Mouse (Mus musculus) NIH3T3 (cell line): Measurements from ENCODE around the gene Map4k4.

Experiments
- DNase-seq: peaks from one replicate; pipeline ENCODE4 v3.0.0-alpha.2; 2012; ENCODE audit warnings: low read depth

Gene Map4k4

GRCm38 (mm10) chr1:39900181-39901005, at the start of gene Map4k4:
Gene Map4k4 (plus strand): TSS chr1:39900913.
- DNase-seq, result peak; percentile 94

DNA sequence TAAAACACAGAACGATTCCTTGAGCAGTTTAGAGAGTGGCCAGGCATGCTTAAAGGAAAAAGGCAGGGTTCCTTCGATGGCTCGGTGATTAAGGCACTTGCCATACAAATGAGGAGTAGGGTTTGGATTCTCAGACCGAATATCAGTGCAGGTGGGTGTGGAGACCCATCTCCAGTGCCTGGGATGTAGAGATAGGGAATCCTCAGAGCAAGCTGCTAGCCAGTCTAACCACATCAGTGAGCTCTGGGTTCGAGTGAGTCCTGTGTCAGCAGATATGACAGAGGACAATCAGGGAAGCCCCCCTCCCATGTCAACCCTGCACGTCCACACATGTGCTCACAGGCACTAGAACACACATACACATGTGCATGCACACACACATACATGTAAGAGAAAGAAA, 44.8 kb upstream of the Map4k4 start:
- no peak for DNase-seq

- DNase-seq, result no peak
Measured at GRCm38 (mm10) chr1:39856795-39857447, 43.8 kb upstream of the Map4k4 start.

DNA sequence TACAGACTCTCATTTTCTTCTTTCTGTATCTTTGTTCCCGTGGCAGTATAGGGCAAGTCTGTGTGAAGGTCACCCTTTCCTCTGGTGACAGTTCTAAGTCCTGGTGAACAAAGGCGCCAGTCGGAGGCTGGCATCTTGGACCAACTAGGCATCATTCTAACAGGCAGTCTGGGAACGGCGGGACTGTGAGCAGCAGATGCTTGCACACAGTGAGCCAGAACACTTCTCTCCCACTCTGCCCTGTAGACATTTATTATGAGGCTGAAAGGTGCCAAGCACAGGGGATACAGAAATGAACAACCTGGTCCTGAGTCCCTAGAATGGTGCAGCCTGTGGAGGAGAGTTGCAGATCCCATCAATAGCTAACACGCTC, 43.3 kb upstream of the Map4k4 start:
- DNase-seq, result no peak

GRCm38 (mm10) chr1:39859213-39859612, 41.5 kb upstream of the Map4k4 start:
- no peak for DNase-seq

GRCm38 (mm10) chr1:39866367-39867141, 34.2 kb upstream of the Map4k4 start:
- no peak for DNase-seq

DNA sequence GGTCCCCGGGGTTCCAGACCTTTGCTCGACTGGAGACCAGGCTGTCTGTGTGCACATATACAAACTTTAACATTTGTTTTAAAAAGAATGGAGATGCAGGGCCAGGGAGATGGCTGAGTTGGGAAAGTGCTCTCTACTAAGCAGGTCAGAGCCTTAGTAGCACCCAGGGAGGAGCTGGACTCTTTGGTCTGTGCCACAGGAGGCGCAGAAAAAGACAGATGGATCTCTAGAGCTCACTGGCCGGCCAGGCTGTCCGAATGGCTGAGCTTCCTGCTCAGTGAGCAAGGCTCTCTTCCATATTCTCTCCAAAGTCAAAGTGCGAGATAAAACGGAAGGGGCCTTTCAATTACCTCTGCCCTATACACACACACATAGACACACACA, 33.6 kb upstream of the Map4k4 start:
- DNase-seq, result no peak

DNA sequence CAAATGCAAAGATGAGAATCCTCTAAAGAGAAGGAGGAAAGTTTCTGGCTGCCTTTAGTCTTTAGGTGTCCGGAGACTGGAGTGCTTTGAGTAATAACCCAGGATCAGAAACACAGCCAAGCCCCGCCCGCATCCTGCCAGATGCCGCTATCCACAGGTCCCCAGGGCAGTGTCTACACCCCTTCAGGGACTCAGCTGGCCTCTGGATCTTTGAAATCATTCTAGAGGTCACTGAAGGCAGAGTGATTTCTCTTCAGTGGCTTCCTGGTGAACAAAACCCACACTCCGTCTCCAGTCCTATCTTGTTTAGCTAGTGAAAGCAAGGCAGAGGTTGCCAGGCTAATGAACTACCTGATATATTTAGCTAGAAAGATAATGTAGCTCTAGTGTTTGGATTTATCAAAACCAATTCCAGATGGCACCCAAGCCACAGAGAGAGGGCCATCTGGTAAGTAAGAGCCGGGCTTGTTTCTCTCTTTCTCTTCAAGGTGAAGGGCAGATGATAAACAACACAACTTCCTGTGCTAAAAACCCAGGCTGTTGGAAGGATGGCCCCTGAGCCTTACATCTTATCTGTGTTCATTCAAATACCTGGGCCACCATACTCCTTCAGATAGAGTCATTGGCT, 32.6 kb upstream of the Map4k4 start:
- DNase-seq, result peak; percentile 53

DNA sequence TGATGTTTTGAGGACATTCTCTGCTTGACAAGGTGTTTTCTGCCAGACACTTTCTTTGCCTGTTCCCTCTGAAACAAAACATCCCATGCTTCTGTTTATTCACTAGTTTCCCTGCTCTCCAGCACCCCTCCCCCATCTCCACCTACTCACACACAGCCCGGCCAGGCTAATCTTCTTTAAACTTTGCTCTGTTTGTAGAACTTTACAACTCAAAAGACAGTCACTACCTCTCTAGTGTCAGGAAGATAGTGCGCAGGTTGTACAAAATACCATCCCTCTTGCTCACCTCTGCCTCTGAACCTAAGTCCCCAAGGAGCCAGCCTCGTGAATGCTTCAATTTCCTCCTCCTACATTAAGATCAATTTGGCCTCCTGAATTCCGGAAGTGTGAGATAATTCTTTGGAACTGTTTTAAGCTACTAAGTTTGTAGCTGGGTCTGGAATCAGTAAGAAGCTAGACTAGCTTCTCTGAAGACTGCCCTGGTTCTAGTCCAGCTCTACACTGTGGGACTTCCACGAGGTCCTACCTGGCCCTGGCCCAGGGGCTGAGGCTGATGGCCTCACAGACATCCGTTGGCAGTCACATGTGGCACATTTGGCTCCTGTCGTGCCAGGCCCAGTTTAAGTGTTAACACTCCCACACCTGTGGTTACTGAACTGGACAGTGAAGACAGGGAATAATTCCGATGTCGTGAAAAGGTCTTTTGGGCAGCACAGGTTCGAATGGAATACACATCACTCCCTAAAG, 31.7 kb upstream of the Map4k4 start:
- DNase-seq, result peak; percentile 35

GRCm38 (mm10) chr1:39869721-39870201, 31.0 kb upstream of the Map4k4 start:
- DNase-seq, result no peak

- DNase-seq, result peak; percentile 39
Measured at GRCm38 (mm10) chr1:39877981-39878380, 22.7 kb upstream of the Map4k4 start.

- peak; percentile 23 for DNase-seq
Measured at GRCm38 (mm10) chr1:39882505-39882904, 18.2 kb upstream of the Map4k4 start.

DNA sequence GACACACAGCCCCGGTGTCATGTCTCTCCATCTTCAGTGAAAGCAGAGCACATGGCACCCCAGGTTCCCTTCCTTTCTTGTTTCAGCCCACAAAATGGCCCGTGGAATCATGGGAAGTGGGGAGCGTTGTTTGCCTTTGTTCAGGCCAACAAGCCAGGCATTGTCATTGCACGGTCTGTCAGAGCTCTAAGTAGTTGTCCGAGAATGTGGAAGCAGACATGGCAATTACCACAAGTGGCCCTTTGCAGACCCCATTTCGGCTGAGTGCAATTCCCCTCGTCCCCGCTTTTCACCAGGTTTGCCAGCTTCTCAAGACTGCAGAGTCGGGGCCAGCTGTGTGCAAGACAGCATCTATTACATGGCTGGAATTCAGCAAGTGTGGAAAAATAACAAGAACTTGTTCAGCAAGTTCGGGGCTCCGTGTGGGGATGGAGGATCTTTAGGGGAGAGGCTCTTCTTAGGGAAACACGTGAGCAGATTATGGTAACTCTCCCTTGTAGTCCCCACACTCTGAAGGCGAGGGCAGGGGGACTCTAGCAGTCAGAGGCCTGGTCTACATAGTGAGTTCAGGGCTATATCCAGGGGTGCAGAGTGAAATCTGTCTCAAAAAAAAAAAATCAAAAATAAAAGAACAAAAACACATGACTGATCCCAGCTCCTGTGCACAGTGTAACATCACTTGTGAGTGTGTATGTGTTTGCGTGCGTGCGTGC, 15.8 kb upstream of the Map4k4 start:
- no peak for DNase-seq

- DNase-seq, result no peak
Measured at GRCm38 (mm10) chr1:39887997-39888396, 12.7 kb upstream of the Map4k4 start.

DNA sequence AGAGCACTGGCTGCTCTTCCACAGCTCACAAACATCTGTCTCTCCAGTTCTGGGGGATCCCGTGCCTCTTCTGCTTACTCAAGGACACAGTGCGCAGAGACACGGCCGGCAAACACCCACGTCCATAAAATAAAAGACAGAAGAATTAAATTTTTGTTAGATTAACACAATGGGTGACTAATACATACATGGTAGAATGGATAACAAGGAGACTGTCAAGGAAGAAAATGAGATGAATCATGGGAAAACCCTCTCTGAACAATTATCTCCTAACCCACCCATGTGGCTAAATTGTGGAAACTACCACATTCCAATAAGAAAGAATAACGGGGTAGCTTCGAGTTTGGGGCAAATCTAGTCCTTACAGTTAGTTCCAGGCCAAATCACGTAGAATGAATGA, 11.3 kb upstream of the Map4k4 start:
- no peak for DNase-seq

DNA sequence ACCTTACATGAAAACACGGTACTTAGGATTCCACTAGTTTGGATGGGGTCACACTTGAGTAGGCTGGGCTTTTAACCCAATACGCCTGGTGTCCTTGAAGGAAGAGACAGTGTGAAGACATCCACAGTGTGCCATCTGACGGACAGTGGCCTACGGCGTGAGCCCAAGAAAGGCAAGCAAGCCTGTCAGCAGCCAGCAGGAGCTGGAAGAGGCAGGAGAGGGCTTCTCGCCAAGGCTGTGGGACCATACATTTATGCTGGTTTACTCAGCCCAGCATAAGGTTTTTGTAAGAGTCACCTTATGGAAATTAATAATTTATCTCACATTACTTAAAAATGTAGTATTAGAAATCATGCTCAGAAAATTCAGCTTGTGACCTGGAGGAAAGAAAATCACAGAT, 10.7 kb upstream of the Map4k4 start:
- DNase-seq, result peak; percentile 33

GRCm38 (mm10) chr1:39893153-39893880, 7.4 kb upstream of the Map4k4 start:
- DNase-seq, result peak; percentile 52

- peak; percentile 73 for DNase-seq
Measured at GRCm38 (mm10) chr1:39895097-39895496, 5.6 kb upstream of the Map4k4 start.

DNA sequence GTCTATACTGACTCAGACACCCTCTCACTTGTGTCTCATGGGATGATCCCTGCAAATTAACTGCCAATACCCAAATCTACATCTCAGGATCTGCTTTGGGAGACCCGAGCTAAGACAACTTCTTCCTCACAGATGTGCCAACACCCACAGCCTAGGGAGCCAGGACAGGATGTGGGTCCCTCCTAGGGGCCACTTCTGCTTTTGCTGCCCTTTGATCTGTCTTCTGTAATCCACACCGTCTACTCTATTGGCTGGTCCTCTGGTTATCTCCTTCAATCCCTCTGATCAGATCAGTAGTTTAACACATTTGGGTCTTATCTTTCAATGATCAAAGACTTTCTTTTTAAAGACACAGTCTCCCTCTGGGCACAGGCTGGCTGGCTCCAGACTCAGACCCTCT, 5.2 kb upstream of the Map4k4 start:
- DNase-seq, result no peak

GRCm38 (mm10) chr1:39896581-39896980, 4.1 kb upstream of the Map4k4 start:
- DNase-seq, result peak; percentile 58
